Mouse (Mus musculus): ENCODE measurements around the gene BC029722.

Gene BC029722

DNA sequence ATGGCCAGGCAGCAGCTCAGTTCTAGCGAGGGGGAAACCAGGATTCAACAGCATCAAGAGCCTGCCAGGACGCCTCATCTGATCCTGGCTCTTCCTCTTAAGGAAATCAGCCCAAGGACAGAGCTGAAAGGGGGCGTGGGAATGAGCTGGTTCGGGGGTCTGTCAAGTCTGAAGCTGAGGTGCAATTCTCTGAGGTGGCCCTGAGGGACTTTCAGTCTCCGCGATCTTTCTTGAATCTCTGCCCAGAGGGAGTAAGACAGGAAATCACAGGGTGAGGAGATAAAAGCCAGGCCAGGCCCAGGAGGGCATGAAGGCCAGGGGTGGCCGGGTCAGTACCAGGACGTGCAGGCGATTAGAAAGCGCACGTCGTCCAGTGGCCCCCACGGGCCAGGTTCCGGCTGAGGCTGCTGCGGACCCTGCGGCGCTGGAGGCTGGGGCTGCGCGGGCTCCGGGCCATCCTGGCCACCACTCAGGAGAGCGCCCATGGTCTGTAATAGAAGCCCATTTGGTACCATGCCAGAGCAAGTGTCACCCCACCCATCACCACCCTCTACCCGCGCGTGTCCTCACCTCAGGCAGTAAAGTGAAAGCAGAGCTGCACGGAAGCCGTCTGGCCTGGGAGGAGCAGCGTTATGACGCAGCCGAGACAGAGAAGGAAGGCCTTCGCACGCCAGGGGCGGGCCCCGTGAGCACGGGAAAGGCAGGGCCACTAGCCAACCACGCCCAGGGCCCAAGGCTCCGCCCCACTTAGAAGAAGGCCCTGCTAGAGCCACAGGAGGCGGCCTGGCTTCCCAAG is 432 bp downstream of the BC029722 start:
- peak; percentile 93 to 95 for DNase-seq

DNA sequence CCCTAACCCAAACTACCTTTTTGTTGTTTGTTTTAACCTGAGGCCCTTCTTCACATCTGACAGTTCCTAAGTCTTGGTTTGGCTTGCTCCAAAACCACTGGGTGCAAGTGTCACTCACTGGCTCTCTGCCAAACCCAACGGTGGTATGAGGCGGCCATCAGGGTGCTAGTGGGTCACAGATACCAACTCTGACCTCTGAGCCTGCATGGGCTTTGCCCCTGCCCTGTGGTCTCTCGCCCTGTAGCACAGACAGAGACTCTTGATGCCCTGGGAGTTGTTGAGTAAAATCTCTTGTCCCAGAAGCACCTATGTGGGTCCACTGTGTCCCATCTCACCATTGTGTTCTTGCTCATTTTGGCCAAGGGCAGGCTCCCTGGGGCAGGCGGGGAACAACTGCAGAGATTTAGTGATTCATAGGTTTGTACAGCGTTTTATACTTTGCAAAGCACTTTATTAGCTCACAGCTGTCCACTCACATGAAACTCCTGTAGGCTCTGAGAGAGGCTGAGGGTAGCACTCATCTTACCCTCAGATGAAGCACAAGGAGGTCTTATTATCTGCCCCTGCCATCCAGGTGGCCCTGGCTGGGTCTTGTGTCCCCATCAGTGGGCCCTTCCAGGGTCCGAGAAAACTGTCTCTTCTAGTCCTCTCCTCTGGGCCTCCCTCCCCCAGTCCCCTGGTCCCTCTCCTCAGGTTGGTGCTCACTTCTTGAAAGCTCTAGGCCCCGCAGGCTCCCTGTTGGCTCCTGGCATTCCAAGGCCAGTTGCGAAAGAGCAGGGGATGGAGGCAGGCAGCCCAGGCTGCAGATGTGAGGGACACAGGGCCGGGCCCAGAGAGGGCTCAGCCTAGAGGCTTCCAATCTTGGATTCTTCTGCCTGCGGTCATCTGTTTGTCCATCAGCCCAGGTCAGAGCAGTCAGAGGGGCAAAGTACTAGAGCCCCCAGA is 1.7 kb downstream of the BC029722 start:
- DNase-seq, result peak; percentile 44 to 58

DNA sequence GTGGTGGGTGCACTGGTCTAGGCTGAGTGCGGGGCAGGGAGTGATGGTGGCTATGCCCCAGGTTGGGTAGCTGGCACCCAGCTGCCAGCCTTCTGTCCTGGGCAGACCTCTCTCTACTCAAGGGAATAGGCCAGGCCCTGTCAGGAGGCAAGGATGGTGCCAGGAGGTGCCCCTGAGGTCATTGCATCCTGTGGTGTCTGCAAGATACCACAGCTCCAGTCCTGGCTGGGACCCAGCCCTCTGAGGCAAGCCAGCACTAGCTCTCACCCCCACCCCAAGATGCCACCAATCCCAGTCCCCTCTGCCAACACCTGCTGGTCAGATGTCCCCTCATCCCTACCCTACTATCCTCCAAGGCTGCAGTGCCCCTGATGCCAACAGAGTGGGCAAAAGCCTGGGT is 3.0 kb downstream of the BC029722 start:
- peak; percentile 58 to 69 for DNase-seq

DNA sequence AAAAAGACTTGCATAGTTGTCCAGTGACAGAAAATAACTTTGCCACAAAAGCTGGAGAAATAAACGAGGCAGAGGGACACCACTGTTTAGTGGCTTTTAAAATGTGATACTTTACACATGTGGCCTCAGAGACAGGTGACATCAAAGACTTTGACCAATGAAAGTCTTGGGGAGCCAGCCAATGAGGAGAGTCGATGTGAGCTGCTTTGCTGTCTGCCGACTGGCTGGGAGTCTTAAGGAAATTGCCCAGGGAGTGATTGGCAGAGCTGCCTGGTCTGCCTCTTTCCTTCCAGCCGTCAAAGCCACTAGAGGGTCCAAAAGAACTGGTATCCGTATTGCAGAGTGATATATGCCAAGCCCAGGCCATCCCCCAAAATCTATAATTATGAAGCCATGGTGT is 4.4 kb downstream of the BC029722 start:
- DNase-seq, result peak in 1 of 2 experiments; percentile 40

DNA sequence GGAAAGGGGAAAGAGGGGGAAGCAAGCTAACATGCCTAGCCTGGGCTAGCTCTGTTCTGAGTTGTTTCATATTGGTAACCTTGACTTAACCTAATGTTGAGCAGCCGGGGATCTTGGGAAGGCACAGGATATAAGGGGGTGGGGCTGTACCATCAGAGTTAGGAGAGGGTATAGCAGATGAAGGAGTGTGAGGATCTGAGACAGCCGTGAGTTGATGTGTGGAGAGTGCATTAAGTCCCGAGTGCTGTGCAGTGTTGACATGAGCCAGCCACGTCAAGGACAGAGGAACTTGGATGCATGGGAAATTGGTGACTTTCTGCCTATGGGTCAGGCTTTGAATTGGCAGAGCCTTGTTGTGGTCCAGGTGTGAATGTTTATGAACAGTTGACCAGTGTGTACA is 6.6 kb downstream of the BC029722 start:
- peak in 1 of 2 experiments; percentile 37 for DNase-seq

DNA sequence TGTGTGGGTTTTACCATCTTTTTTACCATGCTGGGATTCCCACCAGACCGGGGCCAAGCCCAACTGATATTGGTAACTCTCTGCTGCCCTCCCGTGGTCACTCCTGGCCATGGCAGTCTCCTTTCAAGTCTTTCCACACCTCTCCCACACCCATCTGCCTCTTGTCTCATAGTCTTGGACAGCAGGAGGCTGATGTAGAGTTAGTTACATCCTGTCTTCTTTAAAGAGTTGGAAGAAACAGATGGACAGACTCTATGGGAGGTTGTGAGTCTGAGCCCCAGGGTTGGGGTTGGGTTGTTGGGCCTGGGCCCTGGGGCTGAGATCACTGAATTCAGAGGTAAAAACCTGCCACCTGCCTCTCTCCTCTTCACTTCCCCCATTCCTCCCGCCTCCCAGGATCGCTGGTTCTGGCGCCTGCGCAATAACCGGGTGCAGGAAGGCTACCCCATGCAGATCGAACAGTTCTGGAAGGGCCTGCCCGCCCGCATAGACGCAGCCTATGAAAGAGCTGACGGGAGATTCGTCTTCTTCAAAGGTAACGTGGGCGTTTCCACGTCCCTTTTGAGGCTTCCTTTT is 7.3 kb downstream of the BC029722 start:
- DNase-seq, result peak; percentile 95 to 98

DNA sequence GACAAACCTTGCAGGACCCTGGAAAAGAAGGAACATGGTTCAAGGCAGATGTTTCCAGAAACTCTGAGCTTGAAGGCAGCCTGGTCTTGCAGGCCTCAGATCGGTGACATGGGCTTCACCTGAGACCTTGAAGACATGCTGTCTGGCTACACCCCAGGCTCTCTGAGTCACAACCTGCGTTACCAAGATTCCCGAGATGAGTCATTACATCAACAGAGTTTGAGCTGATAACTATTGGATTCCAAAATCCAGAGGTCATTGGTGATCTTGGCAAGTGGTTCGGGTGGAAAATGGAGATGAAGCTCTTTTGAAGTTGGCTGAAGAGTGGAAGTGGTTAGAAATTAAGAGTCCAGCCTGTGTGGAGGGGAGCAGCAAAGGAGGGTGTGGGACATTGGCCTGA is 9.6 kb downstream of the BC029722 start:
- DNase-seq, result peak in 1 of 2 experiments; percentile 42

DNA sequence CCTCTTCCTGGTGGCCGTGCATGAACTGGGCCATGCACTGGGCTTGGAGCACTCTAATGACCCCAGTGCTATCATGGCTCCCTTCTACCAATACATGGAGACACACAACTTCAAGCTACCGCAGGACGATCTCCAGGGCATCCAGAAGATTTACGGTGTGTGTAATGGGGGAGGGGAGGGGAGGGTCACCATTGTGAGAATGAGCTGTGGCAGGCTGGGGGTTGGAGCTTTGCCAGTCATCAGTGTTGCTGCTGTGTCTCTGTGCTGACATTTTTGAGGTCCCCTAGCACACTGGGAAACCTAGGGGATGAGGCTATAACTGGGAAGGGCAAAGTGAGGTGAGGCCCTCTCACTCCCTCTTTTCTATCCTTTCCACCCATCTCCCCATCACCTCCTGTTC is 11.8 kb downstream of the BC029722 start:
- peak in 1 of 2 experiments; percentile 42 for DNase-seq

DNA sequence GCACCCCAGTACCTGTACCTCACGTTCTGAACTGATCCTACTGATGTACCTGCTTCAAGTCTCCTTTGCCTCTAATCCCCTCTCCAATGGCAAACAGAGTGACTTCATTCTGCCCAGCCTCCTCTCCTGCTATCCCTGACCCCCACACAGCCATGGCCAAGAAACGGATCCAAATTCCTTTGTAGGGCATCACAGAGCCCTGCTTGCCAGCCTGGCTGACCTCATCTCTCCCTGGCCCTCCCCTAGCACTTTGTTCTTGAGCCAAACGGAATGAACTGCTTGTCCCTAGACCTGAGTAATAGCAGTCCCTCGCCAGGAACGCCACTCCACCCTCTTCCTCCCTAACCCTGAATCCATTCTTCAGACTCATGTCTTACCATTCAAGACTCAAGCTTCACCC is 12.7 kb downstream of the BC029722 start:
- DNase-seq, result peak; percentile 88 to 96

DNA sequence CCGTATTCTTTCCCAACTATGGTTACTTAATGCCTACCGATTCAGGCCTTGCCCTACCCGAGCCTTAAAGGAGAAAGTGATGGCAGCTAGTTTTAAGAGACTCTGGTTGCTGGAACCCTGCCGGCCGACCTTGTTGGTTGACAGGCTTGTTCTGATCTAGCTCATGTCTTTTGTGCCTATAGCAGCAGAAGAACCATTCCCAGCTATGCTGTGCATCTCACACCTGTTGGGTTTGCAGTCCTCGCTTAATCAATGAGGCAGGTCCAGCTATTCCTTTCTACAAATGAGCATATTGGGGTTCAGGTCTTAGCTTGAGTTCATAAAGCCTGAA is 13.3 kb downstream of the BC029722 start:
- DNase-seq, result no peak

DNA sequence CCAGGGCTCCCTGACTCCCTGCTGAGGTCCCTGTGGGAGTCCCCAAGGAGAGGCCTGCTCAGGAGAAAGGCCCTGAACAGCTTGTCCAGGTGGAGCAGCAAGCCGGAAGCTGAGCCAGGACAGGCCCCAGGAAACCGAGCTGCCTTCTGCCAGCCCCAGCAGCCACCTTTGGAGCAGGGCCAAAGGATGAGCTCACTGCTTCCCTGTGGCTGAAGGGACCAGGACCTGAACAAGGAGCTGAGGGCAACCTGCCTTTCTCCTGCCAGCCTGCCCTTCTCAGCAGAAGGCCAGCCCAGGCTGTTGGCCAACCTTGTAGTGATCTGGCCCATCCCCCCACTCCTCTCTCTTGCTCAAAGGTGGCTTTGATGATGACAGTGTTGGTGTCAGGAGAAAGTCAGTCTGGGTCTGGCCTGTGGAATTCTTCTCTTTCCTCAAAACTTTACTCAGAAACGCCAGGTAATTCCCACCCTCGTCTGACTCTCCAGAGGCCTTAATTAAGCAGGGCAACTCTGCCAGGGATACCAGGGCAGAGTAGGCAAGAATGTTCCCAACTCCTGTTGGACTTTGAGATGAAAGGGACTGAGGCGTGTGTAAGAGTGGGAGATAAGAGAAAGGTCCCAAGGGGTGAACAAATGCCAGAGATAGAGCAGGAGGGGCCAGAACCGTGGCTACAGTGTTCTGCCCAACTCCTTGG is 13.8 kb downstream of the BC029722 start:
- peak; percentile 98 to 99 for DNase-seq

DNA sequence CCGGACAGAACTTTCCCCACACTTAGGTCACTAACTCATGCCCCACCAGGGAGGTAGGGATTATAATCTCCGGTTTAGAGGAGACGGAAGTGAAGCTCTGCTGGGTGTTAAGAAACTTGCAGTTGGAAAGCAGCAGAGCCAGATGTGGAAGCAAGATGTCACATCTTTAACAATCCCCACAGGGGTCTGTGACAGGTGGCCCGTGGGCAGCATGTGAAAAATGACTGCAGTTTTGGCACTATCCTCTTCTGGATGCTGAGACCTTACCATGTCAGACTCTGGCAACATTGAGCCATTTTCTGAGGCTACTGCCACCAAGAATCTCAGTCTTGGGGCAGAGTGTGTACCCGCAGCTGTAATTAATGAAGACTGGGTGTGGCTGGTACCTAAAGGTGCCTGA is 15.2 kb downstream of the BC029722 start:
- no peak for DNase-seq

DNA sequence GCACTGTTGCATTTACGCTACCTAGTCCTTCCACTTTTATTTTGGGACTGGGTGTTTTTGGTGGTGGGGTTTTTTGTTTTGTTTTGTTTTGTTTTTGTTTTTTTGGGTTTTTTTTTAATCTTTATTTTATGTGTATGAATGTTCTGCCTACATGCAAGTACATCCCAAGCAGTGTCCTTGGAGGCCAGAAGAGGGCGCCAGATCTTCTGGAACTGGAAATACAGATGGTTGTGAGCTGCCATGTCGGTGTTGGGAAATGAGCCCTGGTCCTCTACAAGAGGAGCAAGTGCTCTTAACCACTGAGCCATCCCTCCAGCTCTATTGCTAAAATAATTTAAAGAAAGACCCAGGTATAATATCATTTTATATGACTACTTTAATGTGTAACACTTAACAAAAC is 16.5 kb downstream of the BC029722 start:
- no peak for DNase-seq

DNA sequence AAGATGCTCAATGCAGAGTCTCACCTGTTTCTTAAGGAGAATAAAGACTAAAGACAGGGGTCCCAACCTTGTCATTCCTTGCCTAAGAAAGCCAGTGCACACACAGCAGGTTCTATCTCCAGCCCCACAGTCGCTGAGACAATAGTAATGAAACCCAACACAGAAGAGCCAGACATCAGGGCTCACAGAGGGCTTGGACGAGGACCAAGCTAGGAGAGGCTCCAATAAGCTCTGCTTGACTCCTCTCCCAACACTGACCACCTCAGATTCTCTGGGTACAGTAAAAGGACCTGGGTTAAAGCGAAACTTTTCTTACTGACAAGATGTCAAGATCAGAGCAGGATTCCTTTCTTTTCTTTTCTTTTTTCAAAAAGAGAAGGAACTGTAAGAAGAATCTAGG is 20.6 kb downstream of the BC029722 start:
- DNase-seq, result no peak

DNA sequence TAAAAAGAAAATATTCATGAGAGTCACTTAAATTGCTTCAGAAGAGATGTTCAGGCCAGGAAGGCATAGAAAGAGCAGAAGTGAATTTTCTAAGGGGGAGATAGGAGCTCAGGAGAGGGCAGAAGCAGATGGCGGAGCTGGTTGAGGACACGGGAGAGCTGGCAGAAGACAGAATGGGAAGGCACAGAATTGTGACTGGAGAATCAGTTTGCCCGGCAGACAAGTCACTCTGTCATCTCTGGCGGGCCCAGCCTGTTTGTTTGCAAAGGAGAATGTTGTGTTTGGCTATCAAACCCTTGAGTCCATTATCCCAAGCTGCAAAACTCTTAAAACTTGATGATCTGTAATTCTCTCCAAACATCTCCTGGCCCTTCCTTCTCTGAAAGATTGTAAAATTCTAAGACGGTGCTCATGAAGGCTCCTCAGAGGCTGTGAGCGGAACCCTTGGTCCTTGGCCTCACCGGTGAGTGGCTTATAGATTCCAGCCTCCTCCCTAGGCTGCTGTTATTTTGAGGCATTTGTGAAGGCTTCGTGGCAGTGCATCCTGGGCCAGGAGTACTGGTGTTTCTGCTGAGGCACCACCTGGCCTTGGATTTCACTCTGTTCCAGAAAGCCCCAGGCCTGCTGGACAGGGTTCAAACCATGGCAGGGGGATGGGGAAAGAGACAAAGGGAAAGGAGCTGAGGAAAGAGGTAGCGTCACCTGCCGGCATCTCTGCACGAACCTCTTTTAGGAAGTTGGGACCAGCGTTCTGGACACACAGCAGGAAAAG is 24.4 kb downstream of the BC029722 start:
- DNase-seq, result peak; percentile 98

DNA sequence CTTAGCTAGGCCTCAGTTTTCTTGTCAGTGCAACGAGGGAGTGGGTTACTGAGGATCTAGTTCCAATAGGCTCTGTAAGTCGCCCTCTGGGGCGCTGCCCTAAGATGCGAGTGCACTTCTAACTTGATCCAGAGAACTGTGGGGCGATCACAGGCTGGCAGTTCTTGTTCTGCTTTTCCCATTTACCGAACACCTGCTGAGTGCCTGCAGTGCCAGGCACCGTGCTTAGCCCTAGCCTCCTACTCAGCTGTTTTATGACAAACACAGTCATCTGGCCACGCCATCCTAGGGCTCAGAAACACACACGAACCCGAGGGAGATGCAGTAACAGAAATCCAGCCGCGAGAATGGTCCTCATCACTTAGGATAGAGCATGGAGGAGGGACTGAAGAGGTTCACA is 26.3 kb downstream of the BC029722 start:
- no peak for DNase-seq

DNA sequence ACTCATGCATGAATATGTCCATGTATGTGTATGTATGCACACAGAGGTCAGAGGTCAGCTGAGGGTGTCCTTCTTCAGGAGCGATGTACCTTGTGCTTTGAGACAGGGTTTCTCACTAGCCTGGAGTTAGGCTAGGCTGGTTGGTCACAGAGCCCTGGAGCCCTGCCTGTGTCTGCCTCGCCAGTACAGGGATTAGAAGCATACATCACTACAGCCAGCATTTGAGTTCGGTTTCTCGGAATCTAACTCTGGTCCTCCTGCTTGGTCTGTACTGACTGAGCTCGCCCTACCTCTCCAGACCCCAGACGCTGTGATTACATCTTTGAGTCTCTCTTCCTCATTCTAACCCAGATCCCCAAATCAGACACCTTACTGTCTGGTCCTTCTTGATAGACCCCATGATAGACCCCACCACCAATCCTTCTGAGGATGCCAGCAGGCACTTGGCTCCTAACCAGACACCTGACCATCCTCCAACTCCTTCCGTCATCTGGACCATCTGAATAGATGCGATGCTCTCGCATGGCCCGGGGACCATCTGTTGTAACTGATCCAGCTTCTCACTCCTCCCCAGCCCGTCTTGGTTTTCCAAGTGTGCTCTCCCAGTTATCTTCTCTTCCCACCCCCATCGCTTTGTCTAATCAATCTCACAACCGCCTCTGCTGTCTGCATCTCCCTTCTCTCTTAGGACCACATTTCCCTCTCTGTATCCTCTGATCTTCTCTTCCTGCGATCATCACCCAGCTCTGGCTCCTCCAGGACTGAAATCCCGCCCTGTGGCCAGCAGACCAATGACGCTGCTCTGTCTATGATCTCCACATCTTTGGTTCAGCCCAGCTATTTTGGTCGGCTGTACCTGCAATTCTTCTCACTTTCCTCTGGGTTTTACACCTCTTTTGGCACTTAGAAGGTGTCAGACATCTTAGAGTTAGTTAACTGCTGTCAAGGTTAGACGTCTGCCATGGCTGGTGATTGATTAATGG is 31.0 kb downstream of the BC029722 start:
- peak in 1 of 2 experiments; percentile 59 for DNase-seq

DNA sequence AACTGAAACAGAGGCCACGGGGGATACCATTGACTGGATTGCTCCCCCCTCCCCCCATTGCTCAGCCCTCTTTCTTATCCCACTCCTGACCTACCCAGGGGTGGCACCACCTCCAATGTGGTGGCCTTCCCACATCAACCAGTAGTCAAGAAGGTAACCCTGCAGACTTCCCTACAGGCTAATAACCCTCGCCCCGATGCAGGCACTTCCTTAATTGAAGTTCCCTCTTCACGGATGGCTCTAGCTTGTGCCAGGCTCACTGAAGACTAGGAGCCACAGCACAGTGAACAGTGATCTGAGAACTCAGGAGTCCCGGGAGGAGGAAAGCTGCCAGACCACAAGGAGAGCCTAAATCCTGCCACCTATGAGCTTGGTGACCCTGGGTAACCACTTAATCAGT is 32.3 kb downstream of the BC029722 start:
- DNase-seq, result no peak

DNA sequence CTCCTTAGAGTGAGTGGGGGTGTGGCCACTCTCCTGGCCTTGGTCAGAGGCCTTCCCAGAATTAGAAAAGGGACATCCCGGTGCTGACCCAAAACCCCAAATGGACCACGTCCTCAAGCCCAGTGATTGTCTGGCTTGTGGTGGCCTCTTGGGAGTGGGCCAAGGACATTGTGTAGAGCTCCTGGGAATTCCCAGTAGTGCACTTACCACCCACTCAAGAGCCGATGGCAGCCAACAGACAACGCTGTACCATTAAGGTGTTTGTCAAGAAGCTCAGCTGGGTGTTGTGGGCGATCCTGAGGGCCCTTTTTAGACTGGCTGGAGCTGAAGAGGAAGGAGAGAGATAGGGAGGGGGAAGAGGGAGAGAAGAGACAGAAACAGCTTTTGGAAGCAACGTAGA is 34.7 kb downstream of the BC029722 start:
- DNase-seq, result peak; percentile 63 to 69

DNA sequence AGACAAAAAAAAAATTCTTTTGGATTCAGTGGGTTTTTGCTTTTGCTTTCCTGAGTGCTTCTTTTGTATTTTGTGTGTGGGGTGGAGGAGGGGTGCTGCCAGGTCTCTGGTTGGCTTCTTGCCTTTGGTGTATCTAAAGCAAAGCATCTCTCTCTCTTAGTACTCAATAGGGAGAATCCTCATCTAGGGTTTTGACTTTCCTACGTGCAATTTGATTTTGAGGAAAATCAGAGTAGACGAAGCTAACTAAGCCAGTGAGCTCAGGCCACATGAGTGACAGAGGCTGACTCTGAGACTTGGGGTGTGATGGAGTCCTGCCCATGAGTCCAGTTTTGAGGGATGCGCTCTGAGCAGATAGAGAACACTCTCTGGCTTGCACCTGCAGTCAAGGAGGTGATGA is 39.7 kb downstream of the BC029722 start:
- DNase-seq, result no peak

DNA sequence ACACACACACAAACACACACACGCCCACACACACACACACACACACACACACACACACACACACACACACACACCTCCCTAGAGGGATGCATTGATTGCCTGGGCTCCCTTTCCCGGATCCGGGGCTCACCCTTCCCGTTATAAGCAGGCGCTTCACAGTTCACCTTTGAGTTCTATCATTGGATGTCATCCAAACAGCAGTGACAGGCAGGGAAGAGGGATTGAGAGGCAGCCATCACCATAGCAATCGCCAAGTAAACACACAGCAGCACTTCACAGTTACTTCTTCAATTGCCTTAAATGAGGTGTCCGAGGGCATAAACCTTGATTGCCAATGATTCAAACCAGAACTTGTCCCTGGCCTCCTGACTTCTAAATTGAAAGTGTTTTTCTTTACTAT is 40.2 kb downstream of the BC029722 start:
- peak in 1 of 2 experiments; percentile 50 for DNase-seq
